Mouse (Mus musculus): Measurements from ENCODE around the gene Cblb. TPM values are rescaled to one million over a fixed set of nuclear protein-coding genes. Genes with fewer than 3 reads are reported as not detected.

Cblb gene
- total and polyA plus RNA-seq, 2 experiments from 2014 or later: 3.4 to 10.4 TPM

DNA sequence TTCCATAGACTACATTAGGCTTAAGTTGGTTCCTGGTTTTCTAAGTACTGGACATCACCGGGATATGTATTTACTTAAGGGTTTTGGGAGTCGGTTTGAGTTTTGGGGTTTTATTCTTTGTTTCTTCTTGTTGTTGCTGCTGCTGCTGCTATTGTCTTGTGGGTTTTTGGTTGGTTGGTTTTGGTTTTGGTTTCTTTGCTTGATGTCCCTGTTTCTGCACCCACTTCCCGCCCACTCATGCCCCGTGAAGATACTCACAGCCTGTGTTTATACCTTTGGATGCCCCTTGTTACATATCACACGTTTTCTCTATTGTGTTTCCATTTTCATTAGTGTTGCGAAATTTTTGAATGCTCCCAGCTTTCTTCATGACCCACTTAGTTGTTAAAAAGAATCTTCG lies 169.1 kb downstream of the Cblb start:
- H3K27me3 ChIP-seq (ENCODE audit: control insufficient read depth, insufficient read depth, low read length): no peaks in the 10 kb centered on the region
- H3K27ac ChIP-seq (ENCODE audit: low read depth): no peak overlapping the region
- TF ChIP-seq EP300 (IDR thresholded peaks at IDR 0.05; ENCODE audit: low read depth) (no peak), CTCF (IDR thresholded peaks at IDR 0.05; ENCODE audit: low read depth) (no peak)
- H3K9me3 ChIP-seq (replicated peaks; ENCODE audit: control insufficient read depth, low read length): no peaks in the 10 kb centered on the region
- DNase-seq (ENCODE audit: low spot score) (no peak), ATAC-seq (ENCODE audit: insufficient read depth, low read depth) (no peak)
- peaks cover 39% of the 10 kb centered on the region for H3K36me3 ChIP-seq (replicated peaks; ENCODE audit: control insufficient read depth, insufficient read depth, low read length)
- H3K9ac ChIP-seq (replicated peaks; ENCODE audit: low read depth, low read length): no peak overlapping the region
- no peaks in the 10 kb centered on the region for H3K4me1 ChIP-seq (ENCODE audit: control insufficient read depth, insufficient read depth)
- 94% methylated on average over 7 of the region's 7 CpGs for WGBS
- no peak overlapping the region for H3K4me2 ChIP-seq (ENCODE audit: low read depth, low read length)
- H3K4me3 ChIP-seq (ENCODE audit: low read depth, low read length): no peak overlapping the region

DNA sequence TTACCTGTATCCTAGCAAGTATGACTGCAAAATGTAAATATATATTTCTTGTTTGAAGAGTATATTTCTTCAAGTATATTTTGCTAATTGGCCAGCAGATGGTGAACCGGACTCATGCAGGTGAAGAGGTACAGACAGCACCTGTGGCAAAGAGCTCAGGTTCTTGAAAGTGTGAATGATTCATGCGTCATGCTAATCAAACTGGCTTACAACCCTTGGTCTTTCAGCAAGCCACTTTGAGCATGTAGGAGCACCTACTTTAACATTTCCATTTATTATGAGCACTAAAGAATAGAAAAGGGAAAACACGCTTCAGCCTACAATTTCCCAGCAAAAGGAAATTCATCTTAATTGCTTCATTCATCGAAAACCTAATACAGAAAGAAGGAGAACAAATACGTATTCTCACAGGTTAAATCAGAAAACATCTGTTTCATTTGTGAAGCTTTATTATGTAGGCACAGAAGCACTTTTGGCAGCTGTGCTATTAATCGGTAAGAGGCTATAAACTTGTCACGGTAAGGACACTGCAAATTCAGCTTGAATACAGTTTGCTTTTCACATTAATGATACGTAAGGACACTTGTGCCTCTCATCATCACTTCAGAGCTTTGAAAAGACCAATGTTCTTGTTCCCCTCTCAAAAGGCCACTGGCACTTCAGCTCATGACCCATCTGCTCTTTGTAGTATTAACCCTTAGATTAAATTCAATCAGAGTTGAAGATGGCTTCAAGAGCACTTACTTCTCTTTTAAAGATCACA lies 180.0 kb downstream of the Cblb start:
- Histone ChIP-seq H3K27ac (ENCODE audit: low read depth) (no peak overlapping the region), H3K4me3 (ENCODE audit: low read depth, low read length) (no peak overlapping the region), H3K9me3 (replicated peaks; ENCODE audit: control insufficient read depth, low read length) (no peaks in the 10 kb centered on the region), H3K4me2 (ENCODE audit: low read depth, low read length) (no peak overlapping the region), H3K27me3 (ENCODE audit: control insufficient read depth, insufficient read depth, low read length) (no peaks in the 10 kb centered on the region), H3K9ac (replicated peaks; ENCODE audit: low read depth, low read length) (no peak overlapping the region), H3K4me1 (ENCODE audit: control insufficient read depth, insufficient read depth) (0 out of 2 replicates have a peak, but pooled peaks cover 4% of the 10 kb centered on the region), H3K36me3 (replicated peaks; ENCODE audit: control insufficient read depth, insufficient read depth, low read length) (peaks cover 6% of the 10 kb centered on the region; the same call in 1 of the 2 replicates)
- no peak for ATAC-seq (ENCODE audit: insufficient read depth, low read depth)
- TF ChIP-seq CTCF (IDR thresholded peaks at IDR 0.05; ENCODE audit: low read depth) (no peak), EP300 (IDR thresholded peaks at IDR 0.05; ENCODE audit: low read depth) (no peak)
- DNase-seq (ENCODE audit: low spot score): no peak
- WGBS: 89% methylated on average over 8 of the region's 8 CpGs

DNA sequence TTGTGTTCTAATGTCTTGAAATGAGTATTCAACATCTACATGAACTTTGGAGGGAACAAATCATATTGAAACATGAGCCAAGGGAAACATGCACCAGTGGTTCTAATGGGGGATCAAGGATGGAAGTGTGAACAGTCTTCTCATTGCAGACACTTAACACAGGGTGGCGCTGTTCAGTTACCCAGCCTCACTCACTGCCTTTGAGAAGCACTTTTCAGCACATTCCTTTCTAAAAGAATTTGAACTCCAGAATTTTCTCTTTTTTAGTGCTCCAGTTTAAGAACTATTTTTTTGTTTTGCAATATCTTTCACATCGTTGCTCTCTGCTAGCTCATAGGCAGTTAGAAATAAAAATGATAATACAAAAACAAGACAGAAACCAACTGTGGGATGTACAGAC lies 188.0 kb downstream of the Cblb start:
- Histone ChIP-seq H3K27ac (ENCODE audit: low read depth) (no peak overlapping the region), H3K36me3 (replicated peaks; ENCODE audit: control insufficient read depth, insufficient read depth, low read length) (no peaks in the 10 kb centered on the region), H3K4me1 (ENCODE audit: control insufficient read depth, insufficient read depth) (0 out of 2 replicates have a peak, but pooled peaks cover 4% of the 10 kb centered on the region), H3K9ac (replicated peaks; ENCODE audit: low read depth, low read length) (no peak overlapping the region), H3K9me3 (replicated peaks; ENCODE audit: control insufficient read depth, low read length) (no peaks in the 10 kb centered on the region), H3K27me3 (ENCODE audit: control insufficient read depth, insufficient read depth, low read length) (no peaks in the 10 kb centered on the region), H3K4me2 (ENCODE audit: low read depth, low read length) (no peak overlapping the region), H3K4me3 (ENCODE audit: low read depth, low read length) (no peak overlapping the region)
- ATAC-seq (ENCODE audit: insufficient read depth, low read depth) (no peak), DNase-seq (ENCODE audit: low spot score) (peak; percentile 17)
- WGBS: 26% methylated on average over 2 of the region's 2 CpGs
- peak; percentile 57 for TF ChIP-seq CTCF (IDR thresholded peaks at IDR 0.05; ENCODE audit: low read depth)
- no peak for TF ChIP-seq EP300 (IDR thresholded peaks at IDR 0.05; ENCODE audit: low read depth)

DNA sequence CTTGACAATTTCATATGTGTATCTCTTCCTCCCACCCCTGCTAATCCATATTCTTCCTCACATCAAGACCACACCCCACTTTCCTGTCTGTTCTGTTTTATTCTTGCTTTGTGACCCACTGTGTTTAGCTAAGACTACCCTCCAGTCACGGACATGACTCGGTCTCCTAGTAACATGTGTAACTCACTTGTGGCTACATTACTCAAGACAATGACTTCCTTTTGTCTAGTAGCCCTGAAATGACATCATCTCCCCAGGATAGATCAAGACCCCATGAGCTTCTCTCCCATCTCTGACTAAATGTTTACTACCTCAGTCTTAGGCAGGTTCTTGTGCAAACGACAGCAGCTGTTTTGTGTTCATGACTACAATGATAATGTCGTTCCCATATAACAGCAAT lies 191.9 kb downstream of the Cblb start:
- Histone ChIP-seq H3K4me2 (ENCODE audit: low read depth, low read length) (no peak overlapping the region), H3K27me3 (ENCODE audit: control insufficient read depth, insufficient read depth, low read length) (no peaks in the 10 kb centered on the region), H3K9me3 (replicated peaks; ENCODE audit: control insufficient read depth, low read length) (no peaks in the 10 kb centered on the region), H3K27ac (ENCODE audit: low read depth) (no peak overlapping the region), H3K9ac (replicated peaks; ENCODE audit: low read depth, low read length) (no peak overlapping the region), H3K36me3 (replicated peaks; ENCODE audit: control insufficient read depth, insufficient read depth, low read length) (no peaks in the 10 kb centered on the region), H3K4me3 (ENCODE audit: low read depth, low read length) (no peak overlapping the region), H3K4me1 (ENCODE audit: control insufficient read depth, insufficient read depth) (no peaks in the 10 kb centered on the region)
- DNase-seq (ENCODE audit: low spot score) (no peak), ATAC-seq (ENCODE audit: insufficient read depth, low read depth) (no peak)
- TF ChIP-seq EP300 (IDR thresholded peaks at IDR 0.05; ENCODE audit: low read depth) (no peak), CTCF (IDR thresholded peaks at IDR 0.05; ENCODE audit: low read depth) (no peak)
- 66% methylated on average over 4 of the region's 4 CpGs for WGBS

DNA sequence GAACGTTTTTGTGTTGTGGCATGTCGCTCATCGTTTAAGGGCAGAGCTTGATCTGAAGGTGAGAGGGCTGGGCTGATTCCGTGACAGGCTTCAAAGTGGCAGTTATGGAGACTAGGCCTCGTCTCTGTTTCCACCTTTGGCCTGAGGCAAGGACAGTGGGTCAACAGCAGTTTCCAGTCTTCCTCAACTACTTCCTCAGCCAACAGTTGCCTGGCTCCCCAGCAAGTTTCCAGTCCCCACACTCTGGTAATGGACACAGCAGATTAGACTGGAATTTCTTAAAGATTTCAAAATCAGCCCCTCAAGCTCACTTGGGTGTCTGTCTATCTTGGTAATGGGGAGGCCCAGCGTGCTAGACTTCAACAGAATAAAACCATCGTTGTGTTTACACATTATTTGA lies 198.4 kb downstream of the Cblb start:
- H3K4me3 ChIP-seq (ENCODE audit: low read depth, low read length): no peak overlapping the region
- DNase-seq (ENCODE audit: low spot score): no peak
- H3K4me1 ChIP-seq (ENCODE audit: control insufficient read depth, insufficient read depth): no peaks in the 10 kb centered on the region
- ATAC-seq (ENCODE audit: insufficient read depth, low read depth): no peak
- no peak overlapping the region for H3K4me2 ChIP-seq (ENCODE audit: low read depth, low read length)
- no peaks in the 10 kb centered on the region for H3K9me3 ChIP-seq (replicated peaks; ENCODE audit: control insufficient read depth, low read length)
- no peak for TF ChIP-seq EP300 (IDR thresholded peaks at IDR 0.05; ENCODE audit: low read depth)
- H3K27ac ChIP-seq (ENCODE audit: low read depth): no peak overlapping the region
- H3K36me3 ChIP-seq (replicated peaks; ENCODE audit: control insufficient read depth, insufficient read depth, low read length): no peaks in the 10 kb centered on the region
- 69% methylated on average over 7 of the region's 7 CpGs for WGBS
- no peaks in the 10 kb centered on the region for H3K27me3 ChIP-seq (ENCODE audit: control insufficient read depth, insufficient read depth, low read length)
- no peak overlapping the region for H3K9ac ChIP-seq (replicated peaks; ENCODE audit: low read depth, low read length)

DNA sequence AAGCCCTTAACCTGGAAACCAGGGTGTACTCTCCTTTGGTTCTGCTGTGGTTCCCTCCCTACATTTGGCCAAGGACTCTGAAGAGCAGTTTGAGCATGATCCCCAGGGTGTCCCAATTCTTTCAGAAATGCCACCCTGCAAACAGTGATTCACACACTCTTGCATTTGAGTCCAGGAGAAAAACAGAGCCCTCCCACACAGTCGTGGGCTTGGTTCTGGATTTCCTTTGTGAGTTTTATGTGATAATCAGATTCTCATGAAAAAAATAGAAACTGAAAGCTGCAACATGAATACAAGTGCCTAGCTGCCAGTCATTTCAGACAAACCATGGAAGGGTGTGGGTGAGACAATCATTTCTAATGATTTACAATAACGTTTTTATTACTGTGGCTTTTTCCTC lies 198.9 kb downstream of the Cblb start:
- H3K9me3 ChIP-seq (replicated peaks; ENCODE audit: control insufficient read depth, low read length): no peaks in the 10 kb centered on the region
- no peak overlapping the region for H3K4me2 ChIP-seq (ENCODE audit: low read depth, low read length)
- ATAC-seq (ENCODE audit: insufficient read depth, low read depth): no peak
- no peak for DNase-seq (ENCODE audit: low spot score)
- H3K27ac ChIP-seq (ENCODE audit: low read depth): no peak overlapping the region
- no peaks in the 10 kb centered on the region for H3K4me1 ChIP-seq (ENCODE audit: control insufficient read depth, insufficient read depth)
- no peak overlapping the region for H3K9ac ChIP-seq (replicated peaks; ENCODE audit: low read depth, low read length)
- H3K4me3 ChIP-seq (ENCODE audit: low read depth, low read length): no peak overlapping the region
- TF ChIP-seq CTCF (IDR thresholded peaks at IDR 0.05; ENCODE audit: low read depth): no peak
- no peak for TF ChIP-seq EP300 (IDR thresholded peaks at IDR 0.05; ENCODE audit: low read depth)
- no peaks in the 10 kb centered on the region for H3K36me3 ChIP-seq (replicated peaks; ENCODE audit: control insufficient read depth, insufficient read depth, low read length)
- no peaks in the 10 kb centered on the region for H3K27me3 ChIP-seq (ENCODE audit: control insufficient read depth, insufficient read depth, low read length)
- 48% methylated on average over 2 of the region's 2 CpGs for WGBS
